Mouse (Mus musculus) midbrain, embryonic 15.5 days (tissue): ENCODE measurements at regions not wholly inside any gene's neighbourhood (a gene's known extent, or its start where the extent isn't known, plus 50 kb on each side); places are given as distances from the start of the nearest gene placed in this dataset.

Experiments
- ATAC-seq: fragments of 200-750 bp; cut with Nextera tagmentation; replicated peaks from 2 replicates; pipeline ENCODE4 v1.8.0; 2017; ENCODE audit warnings: moderate TSS enrichment
- H3K27ac ChIP-seq: fragments of 300-500 bp; sonication (generic); 2 replicates; pipeline ENCODE4 v1.5.1; 2015; ENCODE audit warnings: mild to moderate bottlenecking, inconsistent platforms
- H3K27me3 ChIP-seq: fragments of 300-500 bp; sonication (generic); replicated peaks from 2 replicates; pipeline ENCODE4 v1.6.1; 2015; ENCODE audit warnings: inconsistent platforms
- H3K36me3 ChIP-seq: fragments of 300-500 bp; sonication (generic); replicated peaks from 2 replicates; pipeline ENCODE4 v1.6.1; 2015; ENCODE audit warnings: inconsistent platforms
- H3K4me1 ChIP-seq: fragments of 300-500 bp; sonication (generic); 2 replicates; pipeline ENCODE4 v1.6.1; 2015; ENCODE audit warnings: inconsistent platforms
- H3K4me2 ChIP-seq: fragments of 300-500 bp; sonication (generic); 2 replicates; pipeline ENCODE4 v1.6.1; 2015; ENCODE audit warnings: inconsistent platforms, mild to moderate bottlenecking, moderate library complexity
- H3K4me3 ChIP-seq: fragments of 300-500 bp; sonication (generic); 2 replicates; pipeline ENCODE4 v1.5.1; 2015; ENCODE audit warnings: mild to moderate bottlenecking, inconsistent platforms
- H3K9ac ChIP-seq: fragments of 300-500 bp; sonication (generic); 2 replicates; pipeline ENCODE4 v1.6.1; 2015; ENCODE audit warnings: mild to moderate bottlenecking, inconsistent platforms
- H3K9me3 ChIP-seq: fragments of 300-500 bp; sonication (generic); 2 replicates; pipeline ENCODE4 v1.6.1; 2016; ENCODE audit warnings: inconsistent platforms
- WGBS: fragments of 180-500 bp; shearing (Covaris S2); methylation state at CpG from one replicate; pipeline ENCODE4 v1.1.7; 2015; ENCODE audit warnings: mixed read lengths; 5-methylcytosine and 5-hydroxymethylcytosine counted together

DNA sequence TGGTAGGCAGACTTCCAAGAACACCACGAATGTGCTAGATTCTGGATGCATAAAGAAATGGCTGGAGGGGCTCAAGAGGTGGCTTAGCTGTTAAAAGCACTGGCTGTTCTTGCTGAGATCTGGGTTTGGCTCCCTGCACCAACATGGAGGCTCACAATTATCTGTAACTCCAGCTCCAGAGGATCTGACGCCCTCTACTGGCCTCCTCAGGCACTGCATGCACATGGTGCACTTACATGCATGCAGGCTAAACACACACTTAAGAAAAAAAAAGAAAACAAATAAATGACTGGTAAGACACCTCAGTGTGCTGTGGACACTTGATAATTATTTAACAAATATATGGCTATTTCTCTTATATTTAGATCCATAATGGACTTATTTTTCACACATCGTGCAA, 139.2 kb upstream of the Foxd3 start:
- H3K9ac ChIP-seq: no peak overlapping the region
- no peak overlapping the region for H3K27ac ChIP-seq
- WGBS: 80% methylated on average over 3 of the region's 3 CpGs
- H3K36me3 ChIP-seq: no peaks in the 10 kb centered on the region
- no peak for ATAC-seq
- no peaks in the 10 kb centered on the region for H3K9me3 ChIP-seq
- no peaks in the 10 kb centered on the region for H3K27me3 ChIP-seq
- no peak overlapping the region for H3K4me3 ChIP-seq
- no peaks in the 10 kb centered on the region for H3K4me1 ChIP-seq
- no peak overlapping the region for H3K4me2 ChIP-seq

DNA sequence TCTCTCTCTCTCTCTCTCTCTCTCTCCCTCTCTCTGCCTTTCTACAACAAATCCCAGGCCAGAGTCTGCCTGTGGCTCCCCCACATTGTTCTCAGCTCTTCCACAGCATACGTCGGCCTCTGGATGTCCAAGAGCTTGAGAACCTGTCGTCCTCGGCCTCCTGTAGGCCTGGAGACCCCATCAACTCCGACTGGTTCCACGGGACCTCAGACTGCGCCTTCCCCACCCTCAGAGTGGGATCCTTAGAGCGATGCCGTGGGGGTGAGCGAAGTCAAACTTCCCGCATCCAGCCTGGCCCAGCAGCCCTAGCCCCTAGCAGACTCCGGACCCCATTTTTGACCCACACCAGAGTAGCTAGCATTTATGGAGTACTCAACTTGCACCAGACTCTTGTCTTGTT, 128.7 kb upstream of the Foxd3 start:
- Histone ChIP-seq H3K4me2 (no peak overlapping the region), H3K4me1 (no peaks in the 10 kb centered on the region), H3K27ac (no peak overlapping the region), H3K9ac (no peak overlapping the region), H3K27me3 (no peaks in the 10 kb centered on the region), H3K36me3 (no peaks in the 10 kb centered on the region), H3K4me3 (no peak overlapping the region), H3K9me3 (no peaks in the 10 kb centered on the region)
- 95% methylated on average over 12 of the region's 12 CpGs for WGBS
- ATAC-seq: no peak

DNA sequence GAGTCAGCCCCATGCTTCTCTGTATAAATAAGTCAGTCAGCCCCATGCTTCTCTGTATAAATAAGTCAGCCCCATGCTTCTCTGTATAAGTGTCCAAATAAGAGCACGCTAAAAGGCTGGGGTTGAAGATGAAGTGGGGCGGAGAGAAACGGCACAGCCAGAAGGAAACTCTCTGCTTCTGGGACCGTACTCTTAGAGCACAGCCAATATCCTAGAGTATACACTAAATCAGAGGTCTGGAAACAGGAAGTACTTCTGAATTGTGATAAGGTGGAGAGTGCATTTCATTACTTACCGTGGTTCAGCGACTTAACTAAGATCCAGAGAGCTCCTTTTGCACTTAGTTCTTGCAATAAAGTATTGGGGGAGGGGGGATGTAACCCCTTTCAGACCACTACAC, 112.1 kb upstream of the Foxd3 start:
- no peak overlapping the region for H3K9ac ChIP-seq
- H3K27me3 ChIP-seq: no peaks in the 10 kb centered on the region
- WGBS: 88% methylated on average over 6 of the region's 6 CpGs
- H3K27ac ChIP-seq: no peak overlapping the region
- H3K9me3 ChIP-seq: no peaks in the 10 kb centered on the region
- H3K4me2 ChIP-seq: no peak overlapping the region
- ATAC-seq: no peak
- no peaks in the 10 kb centered on the region for H3K4me1 ChIP-seq
- no peak overlapping the region for H3K4me3 ChIP-seq
- H3K36me3 ChIP-seq: no peaks in the 10 kb centered on the region

DNA sequence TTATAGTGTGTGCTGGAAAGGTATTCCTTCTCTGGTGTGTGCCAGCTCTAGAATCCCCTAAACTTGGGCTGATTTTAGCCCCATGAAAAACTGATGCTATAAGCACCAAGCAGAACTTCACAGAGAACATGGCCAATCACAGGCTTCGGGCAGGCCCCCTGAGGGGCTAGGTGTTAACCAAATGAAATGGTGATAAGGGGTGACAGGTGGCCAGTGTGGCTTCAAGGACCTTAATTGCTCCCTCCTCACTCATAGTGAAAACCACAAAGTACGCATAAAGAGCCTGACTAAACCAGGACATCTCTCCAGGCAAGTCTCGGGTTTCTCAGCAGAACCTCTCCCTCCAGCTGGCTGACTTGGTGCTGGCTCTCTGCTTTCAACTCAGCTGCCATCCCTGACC, 110.4 kb upstream of the Foxd3 start:
- no peak for ATAC-seq

DNA sequence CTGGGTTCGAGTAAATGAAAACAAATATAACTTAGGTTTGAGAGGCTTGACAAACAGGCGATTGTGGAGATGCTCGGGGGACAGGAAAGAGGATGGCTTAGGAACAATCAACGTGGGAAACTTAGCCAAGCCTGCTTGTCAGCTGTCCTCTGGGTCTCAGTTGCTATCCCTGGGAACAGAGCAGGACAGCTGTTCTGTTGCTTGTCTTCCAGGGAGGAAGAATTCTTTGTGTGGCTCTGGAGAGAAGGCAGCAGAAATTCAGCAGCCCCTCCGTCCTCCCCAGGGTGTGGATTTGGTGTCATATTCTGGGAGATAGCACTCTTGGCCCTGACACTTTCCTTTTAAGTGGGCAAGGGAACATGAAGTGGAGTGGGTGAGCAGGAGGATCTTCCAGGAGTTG, 98.1 kb upstream of the Foxd3 start:
- Histone ChIP-seq H3K27me3 (peaks cover 41% of the 10 kb centered on the region), H3K9me3 (no peaks in the 10 kb centered on the region), H3K4me2 (no peak overlapping the region), H3K4me3 (no peak overlapping the region), H3K9ac (no peak overlapping the region), H3K36me3 (no peaks in the 10 kb centered on the region), H3K4me1 (no peaks in the 10 kb centered on the region), H3K27ac (no peak overlapping the region)
- WGBS: 51% methylated on average over 5 of the region's 5 CpGs
- no peak for ATAC-seq

More for the DNA sequence above, 110.4 kb upstream of the Foxd3 start:
- Histone ChIP-seq H3K27ac (no peak overlapping the region), H3K9ac (no peak overlapping the region), H3K4me3 (no peak overlapping the region), H3K36me3 (no peaks in the 10 kb centered on the region), H3K9me3 (no peaks in the 10 kb centered on the region), H3K4me2 (no peak overlapping the region), H3K27me3 (no peaks in the 10 kb centered on the region), H3K4me1 (no peaks in the 10 kb centered on the region)
- 64% methylated on average over 3 of the region's 3 CpGs for WGBS

DNA sequence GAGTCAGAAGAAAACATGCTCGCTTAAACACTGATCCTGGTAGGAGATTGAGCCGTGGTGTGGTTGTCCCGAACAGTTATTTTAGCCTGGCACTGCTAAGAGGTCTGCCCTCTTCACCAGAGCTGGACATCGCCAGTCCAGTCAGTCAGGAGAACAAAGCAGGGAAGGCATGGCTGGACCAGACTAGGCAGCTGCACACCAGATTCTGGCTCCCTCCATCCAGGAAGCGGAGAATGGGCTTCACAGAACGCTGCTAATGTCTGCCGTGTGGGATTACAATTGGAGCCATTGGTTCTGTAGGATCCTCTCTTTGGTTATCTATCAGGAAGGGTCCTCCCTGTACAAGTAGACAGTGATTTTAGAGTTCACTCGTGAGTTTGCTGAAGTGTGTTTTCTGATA, 95.5 kb upstream of the Foxd3 start:
- WGBS: 44% methylated on average over 8 of the region's 8 CpGs
- H3K27me3 ChIP-seq: peaks cover 62% of the 10 kb centered on the region

DNA sequence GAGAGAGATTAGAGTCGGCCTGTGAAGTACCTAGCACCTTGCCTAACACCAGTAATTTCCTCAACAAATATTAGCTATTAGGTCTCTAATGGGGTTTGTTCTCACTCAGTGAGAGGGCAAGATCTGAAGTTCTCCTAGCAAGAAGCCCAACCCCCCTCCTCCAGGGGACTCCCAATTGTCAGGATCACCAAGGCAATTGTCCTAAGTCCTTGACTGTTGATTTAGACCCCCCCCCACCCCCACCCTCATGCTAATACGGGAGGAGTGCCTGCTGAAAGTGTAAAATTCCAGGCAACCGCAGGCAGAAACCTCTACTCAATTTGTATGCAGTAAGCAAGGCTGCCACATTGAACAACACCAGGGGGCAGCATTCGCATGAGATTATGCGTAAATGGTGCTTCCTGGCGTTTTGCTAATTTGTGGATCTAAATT, 94.6 kb upstream of the Foxd3 start:
- Histone ChIP-seq H3K9ac (no peak overlapping the region), H3K27me3 (peaks cover 70% of the 10 kb centered on the region), H3K4me2 (no peak overlapping the region), H3K4me3 (no peak overlapping the region), H3K9me3 (no peaks in the 10 kb centered on the region), H3K27ac (no peak overlapping the region), H3K4me1 (no peaks in the 10 kb centered on the region), H3K36me3 (no peaks in the 10 kb centered on the region)
- no peak for ATAC-seq
- whole genome bisulfite sequencing: 12% methylated on average over 6 of the region's 6 CpGs

More for the DNA sequence above, 95.5 kb upstream of the Foxd3 start:
- H3K4me3 ChIP-seq: no peak overlapping the region
- no peaks in the 10 kb centered on the region for H3K4me1 ChIP-seq
- no peak for ATAC-seq
- no peaks in the 10 kb centered on the region for H3K36me3 ChIP-seq
- H3K27ac ChIP-seq: no peak overlapping the region
- no peaks in the 10 kb centered on the region for H3K9me3 ChIP-seq
- H3K9ac ChIP-seq: no peak overlapping the region
- H3K4me2 ChIP-seq: no peak overlapping the region

DNA sequence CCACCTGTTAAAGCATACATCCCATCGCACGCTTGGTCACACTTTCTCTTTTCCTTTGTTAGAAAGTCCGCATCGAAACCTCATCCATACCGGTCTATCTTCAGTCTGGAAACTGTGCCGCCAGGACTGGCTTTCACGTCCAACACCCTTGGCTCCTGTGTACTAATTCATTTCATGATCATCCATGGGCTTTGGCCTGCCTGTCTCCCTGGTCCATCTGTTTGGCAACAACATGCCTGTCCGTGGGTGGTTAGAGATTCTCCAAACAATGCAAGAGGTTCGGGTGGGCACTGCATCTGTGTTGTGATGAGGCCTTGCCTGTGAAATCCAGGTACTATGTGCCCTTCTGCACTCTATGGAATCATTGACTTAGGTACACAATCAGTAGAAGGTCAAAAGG, 90.7 kb upstream of the Foxd3 start:
- Histone ChIP-seq H3K27ac (no peak overlapping the region), H3K4me3 (no peak overlapping the region), H3K9me3 (no peaks in the 10 kb centered on the region), H3K4me2 (no peak overlapping the region), H3K9ac (no peak overlapping the region), H3K27me3 (peaks cover 84% of the 10 kb centered on the region), H3K4me1 (no peaks in the 10 kb centered on the region), H3K36me3 (no peaks in the 10 kb centered on the region)
- 92% methylated on average over 9 of the region's 9 CpGs for WGBS
- no peak for ATAC-seq

DNA sequence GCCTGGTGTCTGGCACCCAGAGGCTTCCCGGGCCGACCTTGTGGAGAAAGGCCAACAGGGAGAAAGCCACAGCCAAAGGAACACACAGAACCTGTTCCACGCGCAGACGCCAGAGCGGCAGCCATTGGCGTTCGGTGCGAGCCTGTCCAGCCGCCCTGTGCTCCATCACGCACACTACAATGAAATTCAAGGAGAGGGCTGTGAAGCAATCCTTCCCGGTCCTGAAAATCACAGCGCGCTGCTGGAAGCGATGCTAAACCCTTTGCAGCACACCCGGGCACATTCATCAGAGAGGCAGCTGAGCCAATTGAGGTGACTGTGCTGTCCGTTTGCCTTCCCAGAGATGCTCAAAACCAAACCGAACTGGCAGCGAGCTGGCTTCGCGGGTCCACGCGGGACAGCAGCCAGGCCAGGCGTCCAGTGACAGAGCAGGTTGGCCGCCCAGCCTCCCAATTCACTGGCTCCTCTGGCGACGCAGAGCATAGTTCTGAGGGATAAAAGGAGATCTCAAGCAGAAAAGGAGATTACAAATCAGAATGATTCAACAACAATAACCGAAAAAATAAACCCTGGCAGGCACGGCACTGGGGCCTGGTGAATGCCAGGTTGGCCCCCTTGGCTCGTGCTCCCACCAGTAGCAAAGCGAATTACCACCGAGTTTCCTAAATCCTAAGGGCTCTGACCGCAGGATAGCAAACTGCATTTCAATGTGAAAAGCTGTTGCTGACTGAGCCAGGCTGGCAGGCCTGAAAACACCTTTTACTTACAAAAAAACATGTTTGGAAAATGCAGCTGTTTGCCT, 83.1 kb upstream of the Foxd3 start:
- Histone ChIP-seq H3K4me2 (peak overlapping the region; percentile 56), H3K9me3 (no peaks in the 10 kb centered on the region), H3K4me1 (peaks cover 16% of the 10 kb centered on the region), H3K36me3 (no peaks in the 10 kb centered on the region), H3K9ac (peak overlapping the region; percentile 43), H3K4me3 (peak overlapping the region; percentile 32), H3K27ac (peak overlapping the region; percentile 20; the same call in 1 of the 2 replicates), H3K27me3 (peaks cover 72% of the 10 kb centered on the region)
- WGBS: 1% methylated on average over 33 of the region's 33 CpGs
- peak; percentile 83 for ATAC-seq

DNA sequence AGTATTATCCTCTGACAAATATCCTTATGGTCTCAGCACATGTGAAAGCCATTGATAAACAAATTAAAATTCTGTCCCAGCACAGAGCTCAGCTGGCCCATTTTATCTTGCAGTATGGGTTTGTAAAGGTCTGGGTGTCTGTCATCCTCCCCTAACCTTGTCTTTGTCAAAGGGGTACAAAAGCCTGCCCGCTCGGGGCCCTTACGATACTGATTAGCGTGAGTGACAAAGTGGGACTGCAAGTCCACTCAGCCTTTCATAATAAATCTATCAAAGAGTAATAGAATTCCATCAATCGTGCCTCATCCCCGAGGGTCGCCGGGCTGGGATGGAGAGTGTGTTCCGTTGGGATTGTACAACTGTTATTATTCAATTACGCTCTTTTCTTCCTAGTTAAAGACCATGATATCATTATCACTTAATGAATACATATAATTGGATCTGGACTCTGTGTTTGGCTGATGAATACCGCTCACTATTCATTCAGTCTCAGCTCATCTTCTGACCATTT, 82.0 kb upstream of the Foxd3 start:
- WGBS: 10% methylated on average over 11 of the region's 11 CpGs
- Histone ChIP-seq H3K27ac (no peak overlapping the region), H3K9ac (no peak overlapping the region), H3K4me2 (no peak overlapping the region), H3K4me1 (peaks cover 16% of the 10 kb centered on the region), H3K9me3 (no peaks in the 10 kb centered on the region), H3K4me3 (no peak overlapping the region), H3K27me3 (peaks cover 75% of the 10 kb centered on the region), H3K36me3 (no peaks in the 10 kb centered on the region)
- 0 out of 2 replicates have a peak, but pooled peaks have one; percentile 28 for ATAC-seq

DNA sequence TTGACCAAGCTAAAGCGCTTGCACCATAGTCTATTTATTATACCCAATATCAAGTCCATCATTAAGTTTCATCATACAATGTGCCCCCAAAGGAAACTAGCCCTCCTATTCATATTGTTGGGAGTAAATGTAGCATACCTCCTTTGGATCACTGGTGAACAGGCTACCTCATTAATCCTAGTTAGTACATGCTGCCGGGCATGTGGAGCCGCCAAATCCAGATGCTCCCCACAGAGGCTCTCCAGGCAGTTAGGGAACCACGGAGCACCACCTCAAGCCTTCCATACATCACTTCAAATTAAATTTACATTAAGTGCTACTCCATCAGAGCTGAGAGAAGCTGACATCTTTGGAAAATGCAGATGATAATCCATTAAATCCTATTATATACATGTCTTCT, 81.1 kb upstream of the Foxd3 start:
- H3K4me3 ChIP-seq: no peak overlapping the region
- peaks cover 72% of the 10 kb centered on the region for H3K27me3 ChIP-seq

DNA sequence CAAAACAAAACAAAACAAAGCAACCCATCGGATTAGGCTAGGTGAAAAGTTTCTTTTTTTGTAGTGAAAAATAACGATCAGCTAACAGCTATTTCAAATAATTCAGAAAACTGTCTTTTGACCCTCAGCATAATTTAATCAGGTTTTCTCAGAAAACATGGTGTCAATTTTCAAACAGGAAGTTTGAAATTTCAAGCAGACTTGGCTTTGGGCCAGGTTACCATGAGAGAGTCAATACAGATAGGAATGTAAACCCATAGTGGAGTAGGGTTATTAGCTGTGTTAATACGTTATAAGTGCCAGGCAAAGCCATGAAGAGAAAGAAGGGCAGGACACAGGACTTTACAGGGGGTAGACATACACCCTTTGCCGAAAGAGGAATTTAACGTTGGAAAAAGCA, 58.3 kb upstream of the Foxd3 start:
- Histone ChIP-seq H3K4me1 (peaks cover 5% of the 10 kb centered on the region; the same call in 1 of the 2 replicates), H3K4me2 (no peak overlapping the region), H3K9ac (no peak overlapping the region), H3K27me3 (peaks cover 26% of the 10 kb centered on the region), H3K36me3 (no peaks in the 10 kb centered on the region), H3K27ac (no peak overlapping the region), H3K4me3 (no peak overlapping the region), H3K9me3 (no peaks in the 10 kb centered on the region)
- 76% methylated on average over 5 of the region's 5 CpGs for WGBS
- ATAC-seq: no peak

More for the DNA sequence above, 81.1 kb upstream of the Foxd3 start:
- Histone ChIP-seq H3K9me3 (no peaks in the 10 kb centered on the region), H3K4me1 (peaks cover 16% of the 10 kb centered on the region), H3K36me3 (no peaks in the 10 kb centered on the region), H3K9ac (no peak overlapping the region), H3K27ac (no peak overlapping the region), H3K4me2 (no peak overlapping the region)
- no peak for ATAC-seq
- WGBS: 26% methylated on average over 4 of the region's 4 CpGs

DNA sequence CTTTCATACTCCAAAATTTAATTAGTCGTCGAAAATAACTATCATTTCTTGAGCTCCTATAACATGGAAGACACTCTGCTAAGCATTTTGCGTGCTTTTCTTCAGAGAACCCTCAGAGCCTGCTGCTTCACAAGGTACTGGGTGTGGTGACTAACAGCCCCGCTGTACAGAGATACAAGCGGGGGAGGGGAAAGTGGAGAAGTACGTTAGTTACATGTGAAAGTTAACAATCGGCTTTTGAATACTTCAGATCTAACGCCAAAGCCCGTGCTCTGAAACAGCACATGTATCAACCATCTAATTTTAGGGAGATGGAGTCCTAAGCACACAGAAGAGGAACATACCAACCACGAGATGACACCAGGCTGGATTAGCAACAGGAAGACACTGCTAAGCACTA, 55.4 kb upstream of the Foxd3 start:
- H3K9ac ChIP-seq: no peak overlapping the region
- H3K4me1 ChIP-seq: peaks cover 5% of the 10 kb centered on the region; the same call in 1 of the 2 replicates
- no peaks in the 10 kb centered on the region for H3K9me3 ChIP-seq
- H3K4me3 ChIP-seq: no peak overlapping the region
- no peak overlapping the region for H3K4me2 ChIP-seq
- no peaks in the 10 kb centered on the region for H3K36me3 ChIP-seq
- no peak for ATAC-seq
- H3K27me3 ChIP-seq: peaks cover 32% of the 10 kb centered on the region
- 42% methylated on average over 10 of the region's 10 CpGs for WGBS
- no peak overlapping the region for H3K27ac ChIP-seq
